Mouse (Mus musculus): ENCODE data around the gene Rmi2. TPM values are rescaled to one million over a fixed set of nuclear protein-coding genes. Genes with fewer than 3 reads are reported as not detected.
"Not testable (repeated sequence)": the region's sequence is repeated elsewhere in the genome, so short reads cannot be mapped to it uniquely, and the experiment has no call there.

Rmi2 gene
- total RNA-seq, 2 experiments from 2014 or later: 0.29 to 0.48 TPM

DNA sequence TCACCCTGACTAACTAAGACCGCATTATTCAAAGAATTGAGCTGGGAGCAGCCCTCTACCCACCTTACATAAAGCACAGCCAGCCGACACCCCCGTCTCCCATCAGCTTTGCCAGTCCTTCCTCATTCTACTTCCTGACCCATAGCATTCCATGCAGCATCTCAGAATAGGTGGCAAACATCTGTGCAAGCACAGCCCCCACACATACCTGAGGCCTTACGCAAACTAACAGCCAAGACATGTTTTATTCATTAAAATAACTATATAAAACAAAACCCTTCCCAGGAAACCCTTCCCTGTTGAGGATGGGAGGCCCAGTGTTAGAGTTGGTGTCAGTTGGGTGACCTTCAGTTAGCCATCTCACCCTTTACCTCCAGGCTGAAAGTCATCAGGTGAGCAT is 9.0 kb upstream of the Rmi2 start:
- no peak for DNase-seq (ENCODE audit: low spot score in 2 of 2)

DNA sequence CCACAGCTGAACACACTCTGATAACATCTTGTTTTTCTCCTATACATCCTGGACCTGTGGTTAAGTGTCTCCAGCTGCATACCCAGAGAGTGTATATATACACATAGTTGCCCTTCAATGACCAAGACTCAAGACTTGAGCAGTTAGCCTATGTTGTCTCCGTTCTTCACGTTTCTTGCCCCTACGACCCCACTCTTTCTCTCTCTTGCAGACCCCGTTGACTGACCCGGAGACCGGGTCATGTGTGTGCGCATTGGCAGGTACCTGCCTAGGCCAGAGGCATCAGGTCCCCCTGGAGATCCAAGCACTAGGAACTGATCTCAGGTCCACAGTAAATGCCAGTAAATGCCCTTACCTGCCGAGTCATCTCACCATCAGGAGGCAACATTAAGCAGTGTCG is 7.6 kb upstream of the Rmi2 start:
- DNase-seq (ENCODE audit: low spot score in 2 of 2): no peak

DNA sequence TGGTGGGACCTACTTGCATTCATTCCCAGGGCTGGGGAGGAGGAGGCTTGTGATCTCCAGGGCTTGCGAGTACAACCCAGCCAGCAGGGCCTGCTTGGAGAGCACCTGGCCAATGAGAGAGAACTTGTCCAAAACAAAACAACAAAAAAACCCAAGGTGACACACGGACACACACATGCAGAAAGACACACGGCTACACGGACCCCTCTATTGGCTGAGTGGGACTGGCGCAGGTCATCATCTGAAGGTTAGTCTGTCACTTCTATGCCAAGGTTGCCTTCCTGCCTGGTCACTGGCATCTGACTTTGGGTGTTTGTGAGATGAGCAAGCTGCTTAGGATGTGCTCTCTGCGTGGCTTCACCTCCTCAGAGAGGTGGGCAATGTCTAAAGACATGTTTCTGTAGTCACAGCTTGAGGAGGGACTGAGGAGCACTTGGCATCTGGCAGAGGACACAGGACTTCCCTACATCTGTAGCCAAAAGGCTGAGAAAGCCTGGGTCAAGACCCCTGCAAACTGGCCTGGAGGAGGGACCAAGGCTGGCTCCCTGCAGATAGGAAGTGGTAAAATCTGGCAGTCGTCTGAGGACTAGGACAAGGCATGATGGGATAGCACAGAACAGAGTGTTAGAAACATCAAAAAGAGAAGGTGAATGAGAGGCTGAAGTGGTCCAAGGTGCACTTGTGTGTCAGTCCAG is 6.9 kb upstream of the Rmi2 start:
- no peak for DNase-seq (ENCODE audit: low spot score in 2 of 2)

DNA sequence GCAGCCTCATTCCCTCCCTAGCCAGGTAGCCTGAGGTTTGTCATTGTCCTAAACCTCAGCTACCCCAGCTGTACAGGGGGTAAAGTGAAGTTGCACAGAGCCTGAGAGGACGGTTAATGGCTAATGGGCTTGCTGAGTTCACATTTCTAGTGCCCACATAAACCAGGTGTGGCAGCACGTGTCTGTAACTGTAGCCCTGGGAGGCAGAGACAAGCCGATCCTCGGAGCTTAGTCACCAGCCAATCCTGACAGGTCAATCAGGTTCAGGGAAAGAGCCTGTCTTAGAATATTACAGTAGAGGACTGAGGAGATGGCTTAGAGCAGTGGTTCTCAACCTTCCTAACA is 6.4 kb upstream of the Rmi2 start:
- no peak for DNase-seq (ENCODE audit: low spot score in 2 of 2)

DNA sequence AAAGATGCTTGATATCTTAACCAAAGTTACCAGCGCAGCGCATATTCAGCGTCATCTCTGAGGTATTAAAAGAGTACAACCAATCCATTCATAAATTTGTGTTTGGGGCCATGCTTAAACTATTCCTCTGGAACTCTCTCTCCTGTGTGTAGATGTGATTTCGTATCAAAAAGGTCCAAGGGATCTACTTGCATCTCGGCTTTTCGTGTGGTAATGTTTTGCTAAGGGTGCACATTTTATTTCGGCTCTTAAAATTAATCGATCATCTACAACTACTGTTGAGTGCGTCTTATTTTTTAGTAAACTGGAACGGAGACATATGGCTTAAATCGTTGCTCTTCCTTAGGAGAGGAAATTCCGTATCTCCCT is 333 bp upstream of the Rmi2 start:
- no peak for DNase-seq (ENCODE audit: low spot score in 2 of 2)

GRCm38 (mm10) chr16:10836388-10836787 is 1.5 kb downstream of the Rmi2 start:
- DNase-seq (ENCODE audit: low spot score in 2 of 2): no peak

GRCm38 (mm10) chr16:10837250-10837649 is 2.4 kb downstream of the Rmi2 start:
- no peak for DNase-seq (ENCODE audit: low spot score in 2 of 2)

DNA sequence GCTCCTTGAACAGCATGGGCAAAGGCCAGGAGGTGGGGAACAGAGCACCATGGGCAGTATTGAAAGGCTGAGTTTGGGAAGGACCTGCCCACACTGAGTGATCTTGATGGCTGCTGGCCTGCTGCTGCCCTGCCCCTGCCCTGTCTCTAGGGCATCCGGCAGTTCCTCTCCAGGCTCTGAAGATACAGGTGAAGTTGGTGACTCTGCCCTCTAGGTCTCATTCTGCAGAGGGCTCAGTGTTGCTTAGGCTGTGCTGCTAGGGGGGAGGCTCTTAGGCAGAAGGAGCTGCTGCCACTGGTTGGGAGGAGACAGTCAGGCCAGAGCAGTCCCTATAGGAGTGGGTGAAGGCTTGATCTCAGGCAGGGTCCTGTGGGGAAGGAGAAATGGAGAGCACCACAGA is 3.0 kb downstream of the Rmi2 start:
- no peak for DNase-seq (ENCODE audit: low spot score in 2 of 2)

DNA sequence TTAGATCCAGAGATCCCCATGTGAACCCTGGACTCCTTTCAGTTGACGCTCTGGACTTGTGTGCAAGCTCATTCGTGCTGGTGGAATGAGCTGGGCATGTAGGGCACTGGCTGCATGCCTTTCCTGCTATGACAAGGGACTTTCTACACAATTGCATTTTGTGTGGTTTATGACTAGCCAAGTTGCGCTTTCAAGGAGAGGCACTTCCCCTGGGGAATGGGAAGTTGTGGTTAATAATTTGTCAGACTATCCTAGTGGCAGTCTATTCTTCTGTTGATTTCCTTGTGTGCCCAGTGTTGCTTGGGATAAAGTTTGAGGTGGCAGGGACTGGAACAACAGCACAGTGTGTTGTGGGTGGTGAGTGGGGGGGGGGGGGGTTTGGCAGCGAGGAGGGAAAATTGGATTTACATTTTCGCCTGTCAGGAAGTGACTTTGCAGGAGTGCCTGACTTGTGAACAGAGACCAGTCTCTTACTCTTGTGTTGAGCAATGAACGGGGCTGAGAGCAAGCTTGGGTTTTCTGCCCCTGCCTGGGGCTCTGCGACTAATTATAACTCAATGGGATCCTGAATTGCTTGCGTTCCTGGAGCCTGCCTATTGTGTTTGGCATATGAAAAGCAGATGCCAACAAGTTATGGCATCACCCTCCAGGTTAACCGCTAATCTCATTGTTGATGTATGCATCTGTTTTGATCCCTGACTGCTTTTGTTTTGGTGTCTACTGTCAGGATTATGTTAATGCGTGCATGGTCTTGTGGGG is 3.8 kb downstream of the Rmi2 start:
- DNase-seq (ENCODE audit: low spot score in 2 of 2): no peak

DNA sequence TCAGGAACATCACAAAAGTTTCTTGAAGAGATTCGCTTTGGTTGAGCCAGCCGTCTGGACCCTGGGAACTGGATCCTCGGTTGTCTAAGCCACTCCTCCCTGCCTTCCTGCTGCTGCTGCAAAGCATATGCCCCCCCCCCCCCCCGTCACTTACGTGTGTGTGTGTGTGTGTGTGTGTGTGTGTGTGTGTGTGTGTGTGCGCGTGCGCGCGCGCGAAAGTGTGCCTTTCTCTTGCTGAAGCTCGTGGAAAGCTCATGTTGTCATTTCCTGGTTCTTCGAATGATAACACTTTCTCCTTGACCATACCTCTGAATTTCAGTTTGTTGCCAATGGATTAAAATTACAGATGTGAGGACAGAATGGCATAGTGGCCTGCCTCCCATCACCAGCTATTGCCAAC is 5.2 kb downstream of the Rmi2 start:
- no peak for DNase-seq (ENCODE audit: low spot score in 2 of 2)

DNA sequence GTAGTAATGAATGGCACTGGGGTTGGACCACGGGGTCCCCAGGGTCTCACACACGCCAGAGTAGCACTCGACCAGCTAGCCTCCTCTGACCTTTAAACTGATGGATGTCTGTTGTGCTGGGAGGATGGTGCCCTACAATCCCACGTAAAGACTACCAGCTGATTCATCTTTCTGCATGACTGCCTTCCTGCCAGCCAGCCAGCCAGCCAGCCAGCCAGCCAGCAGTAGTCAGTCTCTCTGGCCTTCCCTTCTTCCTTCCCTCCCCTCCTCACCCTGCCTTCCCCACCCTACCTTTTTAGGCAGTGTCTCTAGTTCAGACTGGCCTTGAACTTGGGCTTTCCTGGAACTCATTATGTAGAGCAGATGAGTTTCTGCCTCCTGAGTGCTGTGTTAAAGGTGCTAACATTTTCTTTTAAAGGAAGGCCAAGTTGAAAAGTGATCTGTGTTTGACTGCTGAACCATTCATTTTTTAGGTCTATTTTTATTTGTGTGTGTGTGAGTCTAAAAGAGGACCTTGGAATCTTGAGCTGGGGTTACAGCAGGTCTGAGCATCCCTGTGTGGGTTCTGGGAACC is 7.5 kb downstream of the Rmi2 start:
- DNase-seq (ENCODE audit: low spot score in 2 of 2): no peak

GRCm38 (mm10) chr16:10843486-10844318 is 8.8 kb downstream of the Rmi2 start:
- no peak for DNase-seq (ENCODE audit: low spot score in 2 of 2)

- no peak for DNase-seq (ENCODE audit: low spot score in 2 of 2)
Measured at GRCm38 (mm10) chr16:10844319-10844670, 9.4 kb downstream of the Rmi2 start.

DNA sequence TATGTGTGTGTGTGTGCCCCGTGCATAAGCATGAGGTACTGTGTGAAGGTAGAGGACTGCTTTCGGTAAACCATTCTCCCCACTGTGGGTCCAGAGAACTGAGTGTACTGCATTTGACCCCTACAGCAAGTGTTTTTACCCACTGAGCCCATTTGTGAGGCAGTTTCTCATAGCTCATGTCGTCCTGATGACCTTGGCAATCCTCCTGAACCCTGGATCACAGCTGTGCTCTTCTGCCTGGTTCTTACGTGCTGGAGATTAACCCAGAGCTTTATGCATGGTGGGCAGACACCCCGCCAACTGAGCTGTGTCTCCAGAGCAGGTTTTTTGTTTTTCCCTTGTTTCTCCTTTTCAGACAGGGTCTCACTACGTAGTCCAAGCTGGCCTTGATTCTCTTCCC is 11.1 kb downstream of the Rmi2 start:
- no peak for DNase-seq (ENCODE audit: low spot score in 2 of 2)

GRCm38 (mm10) chr16:10846503-10846902 is 11.6 kb downstream of the Rmi2 start:
- peak; percentile 63 to 68 for DNase-seq (ENCODE audit: low spot score in 2 of 2)

- DNase-seq (ENCODE audit: low spot score in 2 of 2): peak; percentile 58 to 73
Measured at GRCm38 (mm10) chr16:10849965-10850861, 15.4 kb downstream of the Rmi2 start.

GRCm38 (mm10) chr16:10850905-10851304 is 16.0 kb downstream of the Rmi2 start:
- no peak for DNase-seq (ENCODE audit: low spot score in 2 of 2)

DNA sequence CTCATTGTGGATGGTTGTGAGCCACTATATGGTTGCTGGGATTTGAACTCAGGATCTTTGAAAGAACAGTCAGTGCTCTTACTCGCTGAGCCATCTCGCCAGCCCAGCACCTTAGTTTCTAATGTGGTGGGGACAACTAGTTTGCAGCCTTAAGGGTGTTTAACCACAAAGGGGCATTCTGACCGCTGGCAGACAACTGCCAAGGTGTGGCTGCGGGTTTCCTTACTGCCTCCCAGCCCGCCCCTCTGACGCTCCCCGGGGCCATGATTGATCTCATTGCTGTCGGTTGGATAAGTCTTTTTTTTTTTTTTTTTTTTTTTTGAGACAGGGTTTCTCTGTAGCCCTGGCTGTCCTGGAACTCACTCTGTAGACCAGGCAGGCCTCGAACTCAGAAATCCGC is 17.4 kb downstream of the Rmi2 start:
- DNase-seq (ENCODE audit: low spot score in 2 of 2): not testable (repeated sequence)

DNA sequence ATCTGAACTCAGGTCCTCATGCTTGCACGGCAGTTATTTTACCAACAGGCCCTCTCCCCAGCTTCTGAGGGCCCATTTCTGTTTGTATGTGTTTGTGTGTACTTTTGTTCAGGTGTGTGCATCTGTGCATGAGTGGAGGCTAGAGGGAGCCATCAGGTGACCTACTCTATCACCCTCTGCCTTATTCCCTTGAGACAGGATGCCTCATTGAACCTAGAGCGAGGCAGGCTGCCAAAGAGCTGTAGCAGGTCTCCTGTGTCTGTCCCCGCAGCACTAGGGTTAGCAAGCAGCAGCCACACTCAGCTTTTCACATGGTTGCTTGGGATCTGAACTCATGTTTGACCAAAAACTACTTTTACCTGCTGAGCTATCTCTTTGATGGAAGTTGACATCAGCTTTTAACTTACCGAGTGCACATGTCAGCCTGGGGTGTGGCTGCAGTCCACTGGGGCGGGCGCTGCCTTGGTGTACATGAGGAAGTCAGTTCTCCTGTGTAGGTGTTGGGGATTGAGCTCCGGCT is 24.9 kb downstream of the Rmi2 start:
- no peak for DNase-seq (ENCODE audit: low spot score in 2 of 2)

GRCm38 (mm10) chr16:10861408-10861807 is 26.5 kb downstream of the Rmi2 start:
- no peak for DNase-seq (ENCODE audit: low spot score in 2 of 2)
